Mouse (Mus musculus) heart, postnatal 0 days (tissue): ENCODE data around the gene Kif1c. TPM values are rescaled to one million over a fixed set of nuclear protein-coding genes. Genes with fewer than 3 reads are reported as not detected.

Source experiments
- ATAC-seq: fragments of 200-750 bp; cut with Nextera tagmentation; 2 replicates; pipeline ENCODE4 v1.8.0; 2017; ENCODE audit warnings: low read depth, moderate number of reproducible peaks, moderate library complexity; ENCODE audit not compliant: insufficient read depth
- DNase-seq: peaks from one replicate; pipeline ENCODE4 v3.0.0-alpha.2; 2016; ENCODE audit warnings: low spot score
- H3K27ac ChIP-seq: fragments of 300-500 bp; sonication (generic); 2 replicates; pipeline ENCODE4 v1.5.1; 2014; ENCODE audit warnings: low read depth, mild to moderate bottlenecking
- H3K27me3 ChIP-seq: fragments of 300-500 bp; sonication (generic); 2 replicates; pipeline ENCODE4 v1.6.1; 2014; ENCODE audit warnings: low read length, mixed read lengths; ENCODE audit not compliant: control insufficient read depth, insufficient read depth
- H3K36me3 ChIP-seq: fragments of 300-500 bp; sonication (generic); replicated peaks from 2 replicates; pipeline ENCODE4 v1.6.1; 2014; ENCODE audit warnings: low read length, mixed read lengths; ENCODE audit not compliant: control insufficient read depth, insufficient read depth
- H3K4me1 ChIP-seq: fragments of 300-500 bp; sonication (generic); 2 replicates; pipeline ENCODE4 v1.6.1; 2014; ENCODE audit warnings: antibody characterized with exemption; ENCODE audit not compliant: control insufficient read depth, insufficient read depth
- H3K4me2 ChIP-seq: fragments of 300-500 bp; sonication (generic); 2 replicates; pipeline ENCODE4 v1.6.1; 2014; ENCODE audit warnings: low read depth, mild to moderate bottlenecking, low read length, moderate library complexity
- H3K4me3 ChIP-seq: fragments of 300-500 bp; sonication (generic); 2 replicates; pipeline ENCODE4 v1.5.1; 2014; ENCODE audit warnings: low read depth, low read length
- H3K9ac ChIP-seq: fragments of 300-500 bp; sonication (generic); replicated peaks from 2 replicates; pipeline ENCODE4 v1.6.1; 2014; ENCODE audit warnings: low read depth, low read length, mixed read lengths
- H3K9me3 ChIP-seq: fragments of 300-500 bp; sonication (generic); replicated peaks from 2 replicates; pipeline ENCODE4 v1.6.1; 2016; ENCODE audit warnings: low read length; ENCODE audit not compliant: control insufficient read depth
- CTCF ChIP-seq: IDR thresholded peaks from 2 replicates; pipeline ENCODE4 v1.5.1; 2016; ENCODE audit warnings: antibody characterized with exemption, control low read depth, low read depth
- EP300 ChIP-seq: IDR thresholded peaks from 2 replicates; pipeline ENCODE4 v1.6.1; 2016; ENCODE audit warnings: antibody characterized with exemption, low read depth
- WGBS: fragments of 180-500 bp; shearing (Covaris S2); extraction: QIAGEN DNeasy Blood & Tissue Kit; methylation state at CpG from one replicate; pipeline ENCODE4 v1.1.7; 2014; 5-methylcytosine and 5-hydroxymethylcytosine counted together
- polyA plus RNA-seq: library from polyadenylated mRNA; unstranded; fragments of >200 nt; fragmentation: Nextera tagmentation; extraction: Ambion mirVana; gene quantifications from 2 replicates; pipeline ENCODE4 v1.2.1, GENCODE M21; 2015
- total RNA-seq: library from RNA; depleted of rRNA; stranded (reverse); fragments of >200 nt; gene quantifications from 2 replicates; pipeline ENCODE4 v1.2.3, GENCODE M21; 2014; ENCODE audit warnings: low replicate concordance; rRNA removed

Kif1c gene
- total RNA-seq (92.9 and 110 TPM in 2 replicates), polyA plus RNA-seq (6.3 and 6.4 TPM in 2 replicates)

DNA sequence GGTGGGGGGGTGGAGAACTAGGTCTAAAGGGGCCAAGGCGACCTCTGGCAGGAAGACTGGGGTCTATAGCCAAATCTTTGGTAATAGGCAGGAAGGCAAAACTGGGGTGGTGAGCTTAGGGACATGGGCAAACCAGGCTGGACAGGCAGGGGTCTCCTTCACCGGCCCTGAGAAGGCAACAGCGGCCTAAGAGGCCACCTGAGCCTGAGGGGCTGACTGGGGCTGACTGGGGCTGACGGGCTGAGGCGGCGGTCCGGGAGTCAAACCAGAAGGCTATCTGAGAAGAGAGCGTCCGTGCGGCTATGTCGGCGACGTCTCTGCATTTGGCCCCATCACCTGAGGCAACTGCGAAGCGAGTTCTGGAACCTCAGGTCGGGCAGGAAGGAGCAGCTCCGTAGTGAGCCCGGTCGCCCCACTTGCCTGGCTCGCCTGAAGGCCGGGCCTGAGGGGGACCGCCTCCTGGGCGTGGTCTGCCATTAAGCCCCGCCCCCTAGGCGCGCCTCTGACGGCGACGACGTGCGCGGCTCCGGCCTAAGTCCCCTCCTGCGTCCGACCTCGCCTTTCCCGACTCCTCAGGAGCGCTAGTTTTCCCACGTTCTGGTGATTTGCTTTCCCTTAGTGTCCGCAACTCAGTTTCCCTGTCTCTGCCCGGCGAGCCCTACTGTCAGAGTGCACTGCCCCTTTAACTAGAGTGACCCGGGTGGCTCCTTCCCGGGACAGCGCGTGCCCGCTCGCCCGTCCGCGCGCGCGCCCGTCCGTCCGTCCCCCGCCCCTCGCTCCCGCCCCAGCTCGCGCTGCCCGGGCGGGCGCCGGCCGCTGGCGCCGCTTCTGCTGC lies at the start of gene Kif1c, which contains the start of gene Inca1:
Kif1c (plus strand) TSS at position 827 of the 835 bp plus-strand sequence.
Inca1 (minus strand) TSS at position 434 of the 835 bp plus-strand sequence.
- peaks cover 19% of the 10 kb centered on the region; the same call in 1 of the 2 replicates for H3K4me1 ChIP-seq
- H3K9ac ChIP-seq = peak within 1 kb of the TSS; percentile 92
- ATAC-seq = peak; percentile 91
- no peaks in the 10 kb centered on the region for H3K9me3 ChIP-seq
- H3K36me3 ChIP-seq = peaks cover 16% of the 10 kb centered on the region
- DNase-seq = peak; percentile 84
- peak within 1 kb of the TSS; percentile 87 for H3K4me2 ChIP-seq
- WGBS = under 1% methylated on average over 63 of the region's 69 CpGs
- no peaks in the 10 kb centered on the region for H3K27me3 ChIP-seq
- TF ChIP-seq EP300 = no peak
- TF ChIP-seq CTCF = no peak
- H3K27ac ChIP-seq = peak within 1 kb of the TSS; percentile 97
- peak within 1 kb of the TSS; percentile 92 for H3K4me3 ChIP-seq

DNA sequence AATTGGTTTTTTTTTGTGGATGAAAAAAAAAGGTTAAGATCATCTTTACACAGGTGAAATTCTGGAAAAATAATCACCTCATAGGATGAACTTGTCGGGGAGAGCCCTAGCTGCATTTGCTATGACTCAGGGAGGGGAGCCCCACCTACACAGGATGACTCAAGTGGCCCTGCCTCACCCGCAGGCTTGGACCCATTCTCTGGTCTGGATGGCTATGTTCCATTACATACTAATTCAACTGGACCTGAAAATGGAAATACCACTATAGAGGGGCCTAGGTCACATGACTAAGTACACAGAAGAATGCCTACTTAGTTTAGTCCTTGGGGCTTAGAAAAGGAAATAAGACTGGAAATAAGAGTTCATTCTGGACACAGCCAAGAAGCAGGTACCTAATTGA lies 49.0 kb upstream of the Kif1c start:
- DNase-seq (no peak), ATAC-seq (no peak)
- Histone ChIP-seq H3K4me1 (peaks cover 15% of the 10 kb centered on the region), H3K27me3 (no peaks in the 10 kb centered on the region), H3K4me3 (no peak overlapping the region; the same call in 1 of the 2 replicates), H3K36me3 (peaks cover 44% of the 10 kb centered on the region), H3K4me2 (no peak overlapping the region; the same call in 1 of the 2 replicates), H3K27ac (no peak overlapping the region), H3K9ac (no peak overlapping the region), H3K9me3 (no peaks in the 10 kb centered on the region)
- 44% methylated on average over 2 of the region's 2 CpGs for WGBS
- TF ChIP-seq EP300 (no peak), CTCF (no peak)

DNA sequence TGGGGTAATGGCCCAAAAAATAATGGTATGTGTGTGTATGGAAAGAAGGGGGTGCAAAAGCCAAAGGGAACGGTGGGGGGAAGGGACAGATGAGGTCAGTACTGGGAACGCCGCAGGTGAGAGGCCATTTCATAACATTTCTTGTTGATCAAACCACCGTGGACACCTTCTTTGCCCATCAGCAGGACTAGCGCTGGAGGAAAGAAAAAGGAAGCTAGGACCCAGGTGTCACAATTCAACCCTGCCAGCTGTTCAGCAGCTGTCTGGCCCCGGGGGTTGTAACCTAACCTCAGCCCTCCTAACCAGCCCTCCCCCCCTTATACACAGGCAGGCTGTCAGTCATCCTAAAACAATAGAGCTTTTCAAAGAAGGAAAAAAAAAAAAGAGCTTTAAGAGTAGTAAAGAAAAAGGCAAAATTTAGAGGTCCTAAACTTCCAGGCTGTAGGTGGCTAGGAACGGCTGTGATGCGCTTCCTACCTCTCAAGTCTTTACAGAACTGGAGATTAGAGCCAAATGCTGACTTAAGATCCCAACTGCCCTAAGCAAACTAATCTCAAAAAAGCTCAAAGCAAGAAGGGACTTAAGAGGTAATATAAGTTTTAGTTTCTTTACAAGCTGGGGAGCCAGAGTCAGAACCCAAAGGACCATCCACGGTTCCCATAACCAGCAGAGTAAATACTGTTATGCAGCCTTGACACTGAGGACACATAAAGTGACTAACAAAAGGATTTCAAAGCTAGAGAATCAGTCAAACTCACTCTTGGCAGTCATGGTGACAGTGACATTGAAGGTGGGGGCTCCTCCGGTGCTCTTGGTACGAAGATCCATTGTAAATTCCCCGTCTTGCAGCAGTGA lies 48.1 kb upstream of the Kif1c start:
- H3K27ac ChIP-seq = peak overlapping the region; percentile 100; the same call in 1 of the 2 replicates
- H3K4me2 ChIP-seq = peak overlapping the region; percentile 75
- peaks cover 21% of the 10 kb centered on the region for H3K4me1 ChIP-seq
- H3K4me3 ChIP-seq = peak overlapping the region; percentile 96
- H3K9me3 ChIP-seq = no peaks in the 10 kb centered on the region
- WGBS = 45% methylated on average over 12 of the region's 12 CpGs
- H3K36me3 ChIP-seq = peaks cover 44% of the 10 kb centered on the region
- H3K9ac ChIP-seq = 0 out of 2 replicates have a peak overlapping the region, but pooled peaks have one; percentile 13
- DNase-seq (no peak), ATAC-seq (no peak)
- TF ChIP-seq EP300 (0 out of 2 replicates have a peak, but pooled peaks have one; percentile 21), CTCF (no peak)
- no peaks in the 10 kb centered on the region for H3K27me3 ChIP-seq

- ATAC-seq (no peak), DNase-seq (no peak)
- Histone ChIP-seq H3K4me1 (peaks cover 21% of the 10 kb centered on the region), H3K9me3 (no peaks in the 10 kb centered on the region), H3K27ac (peak overlapping the region; percentile 100), H3K27me3 (no peaks in the 10 kb centered on the region), H3K4me3 (peak overlapping the region; percentile 96), H3K9ac (peak overlapping the region; percentile 99), H3K36me3 (peaks cover 44% of the 10 kb centered on the region), H3K4me2 (peak overlapping the region; percentile 75)
- 37% methylated on average over 6 of the region's 6 CpGs for WGBS
- TF ChIP-seq CTCF = no peak
- TF ChIP-seq EP300 = no peak
Observed at GRCm38 (mm10) chr11:70652884-70653344, 47.4 kb upstream of the Kif1c start.
